Mouse (Mus musculus): ENCODE data around the gene Mfsd4b3. TPM values are rescaled to one million over a fixed set of nuclear protein-coding genes. Genes with fewer than 3 reads are reported as not detected.
A peak's percentile ranks its signal among the peaks of the same experiment; 100 is the strongest.
"Not testable (repeated sequence)": the region's sequence is repeated elsewhere in the genome, so short reads cannot be mapped to it uniquely, and the experiment has no call there.

Mfsd4b3 gene
- polyA plus RNA-seq, 1 experiment from 2014 or later = 0.13 TPM

GRCm38 (mm10) chr10:39926616-39927139 is 33.3 kb downstream of the Mfsd4b3 start, which contains the start of gene Mfsd4b2:
Mfsd4b2 (minus strand) TSS chr10:39926923.
- no peaks in the 10 kb centered on the region for H3K9me3 ChIP-seq (ENCODE audit: low read depth, low read length)
- 1% methylated on average over 41 of the region's 41 CpGs for WGBS
- DNase-seq = peak; percentile 72
- peaks cover 10% of the 10 kb centered on the region; the same call in 1 of the 2 replicates for H3K27me3 ChIP-seq (ENCODE audit: insufficient read depth, low read length)
- peak within 1 kb of the TSS; percentile 40 for H3K4me3 ChIP-seq (ENCODE audit: low read depth, low read length)
- peak within 1 kb of the TSS; percentile 48 for H3K9ac ChIP-seq
- H3K4me2 ChIP-seq = peak within 1 kb of the TSS; percentile 85
- H3K36me3 ChIP-seq (ENCODE audit: insufficient read depth) = no peaks in the 10 kb centered on the region
- no peaks in the 10 kb centered on the region for H3K4me1 ChIP-seq (ENCODE audit: insufficient read depth)
- TF ChIP-seq CTCF (IDR thresholded peaks at IDR 0.05; ENCODE audit: low read depth) = 0 out of 2 replicates have a peak, but pooled peaks have one; percentile 4
- no peak within 1 kb of the TSS for H3K27ac ChIP-seq (ENCODE audit: low read depth)
- ATAC-seq (ENCODE audit: insufficient read depth) = peak; percentile 63

- not testable (repeated sequence) for H3K4me2 ChIP-seq, DNase-seq
- WGBS = 53% methylated on average over 8 of the region's 8 CpGs
Measured at GRCm38 (mm10) chr10:39924556-39924955, 35.4 kb downstream of the Mfsd4b3 start.

GRCm38 (mm10) chr10:39912616-39913015 is 47.3 kb downstream of the Mfsd4b3 start:
- no peak for TF ChIP-seq CTCF (IDR thresholded peaks at IDR 0.05; ENCODE audit: low read depth)
- ATAC-seq (ENCODE audit: insufficient read depth) = no peak
- no peak overlapping the region for H3K9ac ChIP-seq

More at GRCm38 (mm10) chr10:39924556-39924955, 35.4 kb downstream of the Mfsd4b3 start:
- not testable (repeated sequence) for H3K4me3 ChIP-seq (ENCODE audit: low read depth, low read length); ATAC-seq (ENCODE audit: insufficient read depth); H3K4me1 ChIP-seq (ENCODE audit: insufficient read depth); H3K36me3 ChIP-seq (ENCODE audit: insufficient read depth); H3K27ac ChIP-seq (ENCODE audit: low read depth); H3K27me3 ChIP-seq (ENCODE audit: insufficient read depth, low read length); H3K9ac ChIP-seq; H3K9me3 ChIP-seq (ENCODE audit: low read depth, low read length)

GRCm38 (mm10) chr10:39908768-39909441 is 51.0 kb downstream of the Mfsd4b3 start:
- H3K4me2 ChIP-seq = no peak overlapping the region
- no peaks in the 10 kb centered on the region for H3K27me3 ChIP-seq (ENCODE audit: insufficient read depth, low read length)
- no peaks in the 10 kb centered on the region for H3K4me1 ChIP-seq (ENCODE audit: insufficient read depth)
- no peak overlapping the region; the same call in 1 of the 2 replicates for H3K4me3 ChIP-seq (ENCODE audit: low read depth, low read length)
- DNase-seq (no peak), ATAC-seq (ENCODE audit: insufficient read depth) (no peak)
- H3K27ac ChIP-seq (ENCODE audit: low read depth) = no peak overlapping the region
- WGBS = 46% methylated on average over 13 of the region's 13 CpGs
- H3K9me3 ChIP-seq (ENCODE audit: low read depth, low read length) = no peaks in the 10 kb centered on the region
- no peaks in the 10 kb centered on the region for H3K36me3 ChIP-seq (ENCODE audit: insufficient read depth)
- no peak for TF ChIP-seq CTCF (IDR thresholded peaks at IDR 0.05; ENCODE audit: low read depth)
- no peak overlapping the region for H3K9ac ChIP-seq

More at GRCm38 (mm10) chr10:39912616-39913015, 47.3 kb downstream of the Mfsd4b3 start:
- Histone ChIP-seq H3K4me3 (ENCODE audit: low read depth, low read length) (no peak overlapping the region), H3K9me3 (ENCODE audit: low read depth, low read length) (no peaks in the 10 kb centered on the region), H3K4me2 (no peak overlapping the region), H3K27me3 (ENCODE audit: insufficient read depth, low read length) (no peaks in the 10 kb centered on the region), H3K27ac (ENCODE audit: low read depth) (no peak overlapping the region), H3K36me3 (ENCODE audit: insufficient read depth) (no peaks in the 10 kb centered on the region), H3K4me1 (ENCODE audit: insufficient read depth) (no peaks in the 10 kb centered on the region)
- DNase-seq = no peak

- Histone ChIP-seq H3K9ac (no peak overlapping the region), H3K9me3 (ENCODE audit: low read depth, low read length) (no peaks in the 10 kb centered on the region), H3K4me2 (no peak overlapping the region), H3K36me3 (ENCODE audit: insufficient read depth) (no peaks in the 10 kb centered on the region), H3K27ac (ENCODE audit: low read depth) (no peak overlapping the region), H3K4me1 (ENCODE audit: insufficient read depth) (no peaks in the 10 kb centered on the region), H3K4me3 (ENCODE audit: low read depth, low read length) (no peak overlapping the region), H3K27me3 (ENCODE audit: insufficient read depth, low read length) (no peaks in the 10 kb centered on the region)
- DNase-seq = no peak
- no peak for ATAC-seq (ENCODE audit: insufficient read depth)
- TF ChIP-seq CTCF (IDR thresholded peaks at IDR 0.05; ENCODE audit: low read depth) = no peak
- WGBS = 72% methylated on average over 10 of the region's 10 CpGs
Measured at GRCm38 (mm10) chr10:39906799-39907658, 52.9 kb downstream of the Mfsd4b3 start.

GRCm38 (mm10) chr10:39904191-39904590 is 55.8 kb downstream of the Mfsd4b3 start:
- DNase-seq = no peak
- H3K27ac ChIP-seq (ENCODE audit: low read depth) = no peak overlapping the region
- no peaks in the 10 kb centered on the region for H3K27me3 ChIP-seq (ENCODE audit: insufficient read depth, low read length)
- no peaks in the 10 kb centered on the region for H3K4me1 ChIP-seq (ENCODE audit: insufficient read depth)
- H3K9me3 ChIP-seq (ENCODE audit: low read depth, low read length) = no peaks in the 10 kb centered on the region
- no peak overlapping the region for H3K9ac ChIP-seq
- no peak overlapping the region for H3K4me2 ChIP-seq
- 73% methylated on average over 3 of the region's 3 CpGs for WGBS
- no peak overlapping the region for H3K4me3 ChIP-seq (ENCODE audit: low read depth, low read length)
- no peak for ATAC-seq (ENCODE audit: insufficient read depth)
- no peak for TF ChIP-seq CTCF (IDR thresholded peaks at IDR 0.05; ENCODE audit: low read depth)
- H3K36me3 ChIP-seq (ENCODE audit: insufficient read depth) = no peaks in the 10 kb centered on the region
